Mouse (Mus musculus): ENCODE results near the gene Slc38a6. TPM values are rescaled to one million over a fixed set of nuclear protein-coding genes. Genes with fewer than 3 reads are reported as not detected.

Gene Slc38a6
- polyA plus RNA-seq, 1 experiment from 2014 or later: 10.0 TPM

- H3K27ac ChIP-seq: no peak overlapping the region
- no peak overlapping the region for H3K4me3 ChIP-seq
- H3K4me2 ChIP-seq (replicated peaks): no peak overlapping the region
- ATAC-seq (ENCODE audit: low FRiP score, low read depth): no peak
- 78% methylated on average over 12 of the region's 12 CpGs for WGBS
- H3K4me1 ChIP-seq: 0 out of 2 replicates have a peak, but pooled peaks cover 7% of the 10 kb centered on the region
- H3K27me3 ChIP-seq (replicated peaks): no peaks in the 10 kb centered on the region
- H3K9me3 ChIP-seq: no peaks in the 10 kb centered on the region
- no peak overlapping the region for H3K9ac ChIP-seq
- H3K36me3 ChIP-seq: peaks cover 7% of the 10 kb centered on the region; the same call in 1 of the 2 replicates
Observed at GRCm38 (mm10) chr12:73345157-73345556, 58.6 kb downstream of the Slc38a6 start.

- peaks cover 5% of the 10 kb centered on the region for H3K4me1 ChIP-seq
- no peak overlapping the region for H3K27ac ChIP-seq
- H3K36me3 ChIP-seq: peaks cover 7% of the 10 kb centered on the region; the same call in 1 of the 2 replicates
- H3K4me2 ChIP-seq (replicated peaks): no peak overlapping the region
- H3K9me3 ChIP-seq: no peaks in the 10 kb centered on the region
- WGBS: 85% methylated on average over 7 of the region's 7 CpGs
- H3K4me3 ChIP-seq: no peak overlapping the region
- no peak for ATAC-seq (ENCODE audit: low FRiP score, low read depth)
- H3K9ac ChIP-seq: no peak overlapping the region
- no peaks in the 10 kb centered on the region for H3K27me3 ChIP-seq (replicated peaks)
Observed at GRCm38 (mm10) chr12:73347202-73347601, 60.6 kb downstream of the Slc38a6 start.

GRCm38 (mm10) chr12:73350466-73350865 is 63.9 kb downstream of the Slc38a6 start:
- peaks cover 19% of the 10 kb centered on the region for H3K4me1 ChIP-seq
- WGBS: 73% methylated on average over 7 of the region's 7 CpGs
- no peak for ATAC-seq (ENCODE audit: low FRiP score, low read depth)

GRCm38 (mm10) chr12:73350982-73351381 is 64.4 kb downstream of the Slc38a6 start:
- H3K9ac ChIP-seq: no peak overlapping the region
- no peaks in the 10 kb centered on the region for H3K36me3 ChIP-seq
- no peaks in the 10 kb centered on the region for H3K27me3 ChIP-seq (replicated peaks)
- H3K4me2 ChIP-seq (replicated peaks): peak overlapping the region; percentile 28; the same call in 1 of the 2 replicates
- H3K9me3 ChIP-seq: no peaks in the 10 kb centered on the region
- peaks cover 21% of the 10 kb centered on the region for H3K4me1 ChIP-seq
- H3K27ac ChIP-seq: no peak overlapping the region
- no peak overlapping the region for H3K4me3 ChIP-seq
- no peak for ATAC-seq (ENCODE audit: low FRiP score, low read depth)
- WGBS: 21% methylated on average over 9 of the region's 9 CpGs

More at GRCm38 (mm10) chr12:73350466-73350865, 63.9 kb downstream of the Slc38a6 start:
- H3K9ac ChIP-seq: no peak overlapping the region
- no peaks in the 10 kb centered on the region for H3K36me3 ChIP-seq
- H3K4me2 ChIP-seq (replicated peaks): no peak overlapping the region
- H3K27ac ChIP-seq: no peak overlapping the region
- H3K9me3 ChIP-seq: no peaks in the 10 kb centered on the region
- no peaks in the 10 kb centered on the region for H3K27me3 ChIP-seq (replicated peaks)
- no peak overlapping the region for H3K4me3 ChIP-seq

- H3K4me2 ChIP-seq (replicated peaks): no peak overlapping the region
- no peak overlapping the region for H3K4me3 ChIP-seq
- H3K9ac ChIP-seq: no peak overlapping the region
- H3K4me1 ChIP-seq: peaks cover 22% of the 10 kb centered on the region
- WGBS: 34% methylated on average over 14 of the region's 14 CpGs
- no peaks in the 10 kb centered on the region for H3K9me3 ChIP-seq
- H3K36me3 ChIP-seq: no peaks in the 10 kb centered on the region
- no peaks in the 10 kb centered on the region for H3K27me3 ChIP-seq (replicated peaks)
- no peak overlapping the region for H3K27ac ChIP-seq
- ATAC-seq (ENCODE audit: low FRiP score, low read depth): no peak
Observed at GRCm38 (mm10) chr12:73351746-73352145, 65.2 kb downstream of the Slc38a6 start.

- no peak for ATAC-seq (ENCODE audit: low FRiP score, low read depth)
- Histone ChIP-seq H3K4me3 (no peak overlapping the region), H3K4me1 (peaks cover 22% of the 10 kb centered on the region), H3K9me3 (no peaks in the 10 kb centered on the region), H3K27me3 (replicated peaks) (no peaks in the 10 kb centered on the region), H3K9ac (no peak overlapping the region), H3K27ac (no peak overlapping the region), H3K4me2 (replicated peaks) (no peak overlapping the region), H3K36me3 (no peaks in the 10 kb centered on the region)
- WGBS: 92% methylated on average over 5 of the region's 5 CpGs
Observed at GRCm38 (mm10) chr12:73353362-73353761, 66.8 kb downstream of the Slc38a6 start.

GRCm38 (mm10) chr12:73354521-73354920 is 67.9 kb downstream of the Slc38a6 start:
- H3K36me3 ChIP-seq: no peaks in the 10 kb centered on the region
- no peak overlapping the region for H3K4me2 ChIP-seq (replicated peaks)
- 46% methylated on average over 4 of the region's 4 CpGs for WGBS
- no peaks in the 10 kb centered on the region for H3K27me3 ChIP-seq (replicated peaks)
- 0 out of 2 replicates have a peak, but pooled peaks have one; percentile 25 for ATAC-seq (ENCODE audit: low FRiP score, low read depth)
- H3K4me1 ChIP-seq: peaks cover 22% of the 10 kb centered on the region
- H3K27ac ChIP-seq: no peak overlapping the region
- no peak overlapping the region for H3K4me3 ChIP-seq
- H3K9ac ChIP-seq: no peak overlapping the region
- H3K9me3 ChIP-seq: no peaks in the 10 kb centered on the region

GRCm38 (mm10) chr12:73355084-73355775 is 68.7 kb downstream of the Slc38a6 start:
- Histone ChIP-seq H3K27me3 (replicated peaks) (no peaks in the 10 kb centered on the region), H3K27ac (no peak overlapping the region), H3K4me3 (no peak overlapping the region), H3K9me3 (no peaks in the 10 kb centered on the region), H3K4me1 (peaks cover 22% of the 10 kb centered on the region), H3K9ac (no peak overlapping the region), H3K36me3 (no peaks in the 10 kb centered on the region), H3K4me2 (replicated peaks) (no peak overlapping the region)
- 0 out of 2 replicates have a peak, but pooled peaks have one; percentile 39 for ATAC-seq (ENCODE audit: low FRiP score, low read depth)
- 42% methylated on average over 14 of the region's 14 CpGs for WGBS

GRCm38 (mm10) chr12:73356696-73357095 is 70.1 kb downstream of the Slc38a6 start:
- WGBS: 69% methylated on average over 1 of the region's 2 CpGs
- Histone ChIP-seq H3K9me3 (no peaks in the 10 kb centered on the region), H3K9ac (no peak overlapping the region), H3K27me3 (replicated peaks) (no peaks in the 10 kb centered on the region), H3K4me1 (peaks cover 17% of the 10 kb centered on the region), H3K36me3 (no peaks in the 10 kb centered on the region), H3K27ac (no peak overlapping the region), H3K4me3 (no peak overlapping the region), H3K4me2 (replicated peaks) (no peak overlapping the region)
- ATAC-seq (ENCODE audit: low FRiP score, low read depth): no peak

GRCm38 (mm10) chr12:73357311-73357710 is 70.7 kb downstream of the Slc38a6 start:
- 52% methylated on average over 5 of the region's 5 CpGs for WGBS
- Histone ChIP-seq H3K36me3 (no peaks in the 10 kb centered on the region), H3K27ac (no peak overlapping the region), H3K4me2 (replicated peaks) (no peak overlapping the region), H3K9me3 (no peaks in the 10 kb centered on the region), H3K27me3 (replicated peaks) (no peaks in the 10 kb centered on the region), H3K4me3 (no peak overlapping the region), H3K9ac (no peak overlapping the region), H3K4me1 (peaks cover 17% of the 10 kb centered on the region)
- ATAC-seq (ENCODE audit: low FRiP score, low read depth): no peak

GRCm38 (mm10) chr12:73357736-73358135 is 71.2 kb downstream of the Slc38a6 start:
- Histone ChIP-seq H3K36me3 (no peaks in the 10 kb centered on the region), H3K9me3 (no peaks in the 10 kb centered on the region), H3K4me2 (replicated peaks) (no peak overlapping the region), H3K27ac (no peak overlapping the region), H3K9ac (no peak overlapping the region), H3K27me3 (replicated peaks) (no peaks in the 10 kb centered on the region), H3K4me1 (peaks cover 17% of the 10 kb centered on the region), H3K4me3 (no peak overlapping the region)
- no peak for ATAC-seq (ENCODE audit: low FRiP score, low read depth)
- 93% methylated on average over 3 of the region's 3 CpGs for WGBS

GRCm38 (mm10) chr12:73358640-73359039 is 72.1 kb downstream of the Slc38a6 start:
- 90% methylated on average over 2 of the region's 2 CpGs for WGBS
- Histone ChIP-seq H3K4me2 (replicated peaks) (no peak overlapping the region), H3K9me3 (no peaks in the 10 kb centered on the region), H3K27ac (no peak overlapping the region), H3K9ac (no peak overlapping the region), H3K36me3 (no peaks in the 10 kb centered on the region), H3K27me3 (replicated peaks) (no peaks in the 10 kb centered on the region), H3K4me1 (peaks cover 17% of the 10 kb centered on the region), H3K4me3 (no peak overlapping the region)
- no peak for ATAC-seq (ENCODE audit: low FRiP score, low read depth)

GRCm38 (mm10) chr12:73359520-73359919 is 72.9 kb downstream of the Slc38a6 start:
- H3K9me3 ChIP-seq: no peaks in the 10 kb centered on the region
- no peak overlapping the region for H3K4me3 ChIP-seq
- no peaks in the 10 kb centered on the region for H3K27me3 ChIP-seq (replicated peaks)
- ATAC-seq (ENCODE audit: low FRiP score, low read depth): no peak
- H3K4me1 ChIP-seq: peaks cover 13% of the 10 kb centered on the region
- WGBS: 81% methylated on average over 4 of the region's 4 CpGs
- H3K36me3 ChIP-seq: no peaks in the 10 kb centered on the region
- H3K27ac ChIP-seq: no peak overlapping the region
- H3K9ac ChIP-seq: no peak overlapping the region
- H3K4me2 ChIP-seq (replicated peaks): no peak overlapping the region

Data from neural tube, embryonic 12.5 days (tissue).